Mouse (Mus musculus): ENCODE measurements around the gene Stk26.

GRCm38 (mm10) chrX:50937117-50937516 lies 96.3 kb downstream of the Stk26 start:
- TF ChIP-seq MYOD1 (IDR thresholded peaks at IDR 0.05; ENCODE audit: control insufficient read depth in 1 of 3, insufficient read length in 2 of 3, low read depth in 2 of 3) (no peak), POLR2A (IDR thresholded peaks at IDR 0.05; ENCODE audit: insufficient read length, low read depth) (no peak)
